Mouse (Mus musculus): ENCODE results near the gene Ubtf. TPM values are rescaled to one million over a fixed set of nuclear protein-coding genes. Genes with fewer than 3 reads are reported as not detected.

Gene Ubtf
- polyA plus RNA-seq, 1 experiment = 80.5 TPM

DNA sequence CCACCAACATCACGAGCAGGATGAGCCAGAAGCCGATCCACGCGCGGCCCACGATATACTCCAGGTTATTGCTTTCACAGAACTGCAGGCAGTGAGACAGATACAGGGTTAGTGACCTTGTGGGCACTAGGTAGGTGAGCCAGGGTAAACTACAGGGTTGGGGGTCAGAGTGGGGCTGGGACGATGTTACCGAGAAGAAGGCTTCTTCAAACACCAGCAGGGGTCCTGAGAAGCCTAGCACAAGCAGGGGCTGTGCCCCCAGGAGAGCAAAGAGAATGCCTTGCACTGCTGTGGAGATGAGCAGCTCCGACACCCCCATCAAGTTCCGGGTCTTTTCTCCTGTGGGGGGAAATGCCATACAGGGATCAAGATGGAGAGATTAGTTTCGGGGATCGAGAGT lies 36.6 kb upstream of the Ubtf start:
- no peak for DNase-seq (ENCODE audit: low read depth)
- TF ChIP-seq POLR2A (IDR thresholded peaks at IDR 0.05; ENCODE audit: borderline replicate concordance, extremely low read depth, insufficient read depth, insufficient read length, poor library complexity, severe bottlenecking) (no peak), CTCF (IDR thresholded peaks at IDR 0.05; ENCODE audit: borderline replicate concordance, extremely low read depth, insufficient read depth, insufficient read length) (no peak)

DNA sequence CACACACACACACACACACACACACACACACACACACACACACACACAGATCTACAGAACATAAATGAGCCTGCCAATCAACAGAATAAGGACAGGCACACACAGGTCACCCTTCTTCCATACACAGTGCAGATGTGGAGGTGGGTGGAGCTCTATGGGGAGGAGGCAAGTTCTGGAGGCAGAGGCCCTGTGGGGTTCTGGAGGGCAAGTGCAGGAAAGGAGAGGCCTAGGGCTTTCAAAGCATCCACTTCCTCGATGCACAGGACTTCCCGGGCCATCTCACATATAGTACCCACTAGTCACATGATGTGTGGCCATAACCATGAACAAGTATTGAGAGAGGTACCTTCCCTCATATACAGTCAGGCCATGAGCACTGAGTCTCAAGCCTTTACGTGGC lies 36.0 kb upstream of the Ubtf start:
- no peak for TF ChIP-seq POLR2A (IDR thresholded peaks at IDR 0.05; ENCODE audit: borderline replicate concordance, extremely low read depth, insufficient read depth, insufficient read length, poor library complexity, severe bottlenecking)
- no peak for TF ChIP-seq CTCF (IDR thresholded peaks at IDR 0.05; ENCODE audit: borderline replicate concordance, extremely low read depth, insufficient read depth, insufficient read length)
- no peak for DNase-seq (ENCODE audit: low read depth)

- no peak for DNase-seq (ENCODE audit: low read depth)
- TF ChIP-seq CTCF (IDR thresholded peaks at IDR 0.05; ENCODE audit: borderline replicate concordance, extremely low read depth, insufficient read depth, insufficient read length) = no peak
- no peak for TF ChIP-seq POLR2A (IDR thresholded peaks at IDR 0.05; ENCODE audit: borderline replicate concordance, extremely low read depth, insufficient read depth, insufficient read length, poor library complexity, severe bottlenecking)
Measured at GRCm38 (mm10) chr11:102353021-102353431, 33.5 kb upstream of the Ubtf start.

- TF ChIP-seq POLR2A (IDR thresholded peaks at IDR 0.05; ENCODE audit: borderline replicate concordance, extremely low read depth, insufficient read depth, insufficient read length, poor library complexity, severe bottlenecking) (no peak), CTCF (IDR thresholded peaks at IDR 0.05; ENCODE audit: borderline replicate concordance, extremely low read depth, insufficient read depth, insufficient read length) (no peak)
- DNase-seq (ENCODE audit: low read depth) = no peak
Measured at GRCm38 (mm10) chr11:102352378-102352777, 32.8 kb upstream of the Ubtf start.

DNA sequence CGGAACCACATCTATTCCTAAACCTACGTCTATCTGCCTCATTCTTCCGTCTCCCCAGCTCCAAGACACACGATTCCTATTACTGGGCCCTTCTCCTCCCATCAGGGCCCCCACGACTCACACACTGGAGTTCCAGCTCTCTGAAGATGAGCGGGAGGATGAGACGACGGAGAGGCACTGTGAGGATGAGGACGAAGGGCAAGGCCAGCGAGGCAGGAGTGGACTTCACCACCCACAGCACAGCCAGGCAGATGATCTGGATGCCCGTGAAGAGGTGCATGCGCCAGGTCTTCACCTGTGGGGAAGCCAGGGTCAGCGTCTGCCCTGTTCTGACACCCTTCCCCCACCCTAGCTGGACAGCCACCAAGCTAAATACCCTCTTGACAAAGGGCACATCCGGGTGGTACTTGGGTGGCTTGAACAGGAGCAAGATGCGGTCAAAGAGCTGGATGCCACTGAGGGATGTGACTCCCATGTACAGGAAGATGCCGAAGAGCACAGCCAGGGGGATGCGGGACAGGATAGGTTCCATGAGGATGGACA lies 31.5 kb upstream of the Ubtf start:
- TF ChIP-seq POLR2A (IDR thresholded peaks at IDR 0.05; ENCODE audit: borderline replicate concordance, extremely low read depth, insufficient read depth, insufficient read length, poor library complexity, severe bottlenecking) (no peak), CTCF (IDR thresholded peaks at IDR 0.05; ENCODE audit: borderline replicate concordance, extremely low read depth, insufficient read depth, insufficient read length) (no peak)
- no peak for DNase-seq (ENCODE audit: low read depth)

DNA sequence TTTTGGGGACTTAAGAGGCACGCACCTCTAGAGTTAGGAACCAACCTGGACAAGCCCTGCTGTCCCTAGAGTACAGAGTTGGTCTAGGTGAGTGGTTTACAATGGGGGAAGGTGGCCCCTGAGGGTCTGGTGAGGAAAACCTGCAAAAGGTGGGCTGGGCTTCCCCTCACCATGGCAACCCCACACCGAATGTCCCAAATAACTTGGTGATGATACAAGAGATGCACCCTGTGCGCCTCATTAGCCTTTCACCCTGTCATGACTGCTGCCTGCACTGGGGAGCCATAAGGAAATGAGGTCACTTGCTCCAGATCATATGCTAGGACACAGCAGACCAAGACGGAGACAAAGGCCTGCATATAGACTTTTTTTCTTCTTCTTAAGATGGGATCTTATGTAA lies 30.9 kb upstream of the Ubtf start:
- TF ChIP-seq CTCF (IDR thresholded peaks at IDR 0.05; ENCODE audit: borderline replicate concordance, extremely low read depth, insufficient read depth, insufficient read length) = no peak
- no peak for TF ChIP-seq POLR2A (IDR thresholded peaks at IDR 0.05; ENCODE audit: borderline replicate concordance, extremely low read depth, insufficient read depth, insufficient read length, poor library complexity, severe bottlenecking)
- no peak for DNase-seq (ENCODE audit: low read depth)

DNA sequence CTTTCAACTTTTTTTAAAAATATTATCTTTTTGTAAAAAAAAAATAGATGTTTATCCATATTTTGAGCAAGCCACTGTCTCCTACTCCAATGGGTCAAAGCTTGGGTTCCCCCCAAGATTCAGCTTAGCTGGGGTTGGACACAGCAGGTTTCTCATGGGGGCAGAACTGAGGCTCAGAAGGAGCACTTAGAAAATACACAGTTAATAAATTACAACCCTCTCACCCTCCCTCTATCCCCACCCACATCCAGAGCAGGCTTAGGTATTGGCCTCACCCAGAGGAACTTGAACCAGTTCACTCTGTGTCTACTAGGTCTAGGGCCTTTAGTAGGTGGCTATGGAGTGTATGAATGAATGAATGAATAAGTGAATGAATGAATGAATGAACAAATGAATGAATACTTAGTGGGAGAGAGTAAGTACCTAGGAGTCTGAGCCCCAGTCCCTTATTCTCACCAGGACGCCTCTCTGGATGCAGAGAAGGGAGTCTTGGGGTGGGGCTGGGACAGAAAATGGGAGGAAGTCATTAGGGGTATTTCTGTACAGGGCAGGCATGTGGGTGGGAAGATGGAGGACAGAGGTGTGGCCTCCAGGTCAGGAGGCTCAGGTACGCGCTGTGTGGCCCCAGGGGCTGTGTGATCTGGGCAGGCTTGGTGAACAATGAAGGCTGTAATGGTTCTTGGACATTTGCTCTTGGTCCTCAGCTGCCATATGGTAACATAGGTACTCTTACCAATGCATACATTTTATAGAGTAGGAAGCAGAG lies 29.8 kb upstream of the Ubtf start:
- TF ChIP-seq CTCF (IDR thresholded peaks at IDR 0.05; ENCODE audit: borderline replicate concordance, extremely low read depth, insufficient read depth, insufficient read length) (no peak), POLR2A (IDR thresholded peaks at IDR 0.05; ENCODE audit: borderline replicate concordance, extremely low read depth, insufficient read depth, insufficient read length, poor library complexity, severe bottlenecking) (no peak)
- DNase-seq (ENCODE audit: low read depth) = no peak

DNA sequence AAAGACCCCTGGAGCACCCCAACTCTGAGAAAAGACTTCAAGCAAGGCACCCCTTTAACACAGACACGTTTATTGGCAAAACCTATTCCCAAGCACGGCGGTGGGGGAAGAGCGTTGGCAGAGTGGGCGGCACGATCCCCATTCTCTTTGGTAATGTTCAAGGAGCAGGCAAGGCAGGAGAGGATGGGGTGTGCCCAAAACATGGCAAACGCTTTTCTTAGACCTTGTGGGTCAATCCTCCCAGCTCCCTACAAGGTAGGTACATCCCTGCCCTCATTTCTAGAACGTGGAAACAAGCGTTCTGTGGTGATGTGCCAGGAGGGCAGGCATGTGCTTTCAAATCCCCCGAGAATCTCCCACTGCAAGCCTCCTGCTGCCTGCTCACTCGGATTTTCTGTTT lies 29.2 kb upstream of the Ubtf start:
- no peak for DNase-seq (ENCODE audit: low read depth)
- TF ChIP-seq CTCF (IDR thresholded peaks at IDR 0.05; ENCODE audit: borderline replicate concordance, extremely low read depth, insufficient read depth, insufficient read length) = no peak
- no peak for TF ChIP-seq POLR2A (IDR thresholded peaks at IDR 0.05; ENCODE audit: borderline replicate concordance, extremely low read depth, insufficient read depth, insufficient read length, poor library complexity, severe bottlenecking)

GRCm38 (mm10) chr11:102348101-102348585 lies 28.6 kb upstream of the Ubtf start:
- DNase-seq (ENCODE audit: low read depth) = no peak
- TF ChIP-seq POLR2A (IDR thresholded peaks at IDR 0.05; ENCODE audit: borderline replicate concordance, extremely low read depth, insufficient read depth, insufficient read length, poor library complexity, severe bottlenecking) (no peak), CTCF (IDR thresholded peaks at IDR 0.05; ENCODE audit: borderline replicate concordance, extremely low read depth, insufficient read depth, insufficient read length) (no peak)

DNA sequence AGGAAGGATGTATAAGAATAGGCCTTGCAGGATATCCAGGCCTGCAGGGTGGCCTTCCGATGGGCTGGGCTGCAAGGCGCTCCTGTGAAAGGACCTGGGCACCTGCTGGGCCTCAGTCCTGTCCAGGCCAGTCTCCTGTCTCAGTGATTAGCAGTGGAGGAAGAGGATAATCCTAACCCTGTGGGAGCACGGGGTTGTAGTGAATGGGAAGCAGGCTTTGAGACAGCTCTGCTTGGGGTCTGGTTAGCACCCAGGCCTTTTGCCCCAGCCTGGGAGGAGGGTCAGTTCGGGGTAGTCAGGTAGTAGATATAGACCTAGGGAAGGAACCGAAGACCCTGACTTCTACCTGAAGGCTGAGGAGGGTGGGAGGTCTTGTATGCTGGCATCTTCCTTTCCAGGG lies 28.1 kb upstream of the Ubtf start:
- no peak for DNase-seq (ENCODE audit: low read depth)
- no peak for TF ChIP-seq CTCF (IDR thresholded peaks at IDR 0.05; ENCODE audit: borderline replicate concordance, extremely low read depth, insufficient read depth, insufficient read length)
- TF ChIP-seq POLR2A (IDR thresholded peaks at IDR 0.05; ENCODE audit: borderline replicate concordance, extremely low read depth, insufficient read depth, insufficient read length, poor library complexity, severe bottlenecking) = no peak

DNA sequence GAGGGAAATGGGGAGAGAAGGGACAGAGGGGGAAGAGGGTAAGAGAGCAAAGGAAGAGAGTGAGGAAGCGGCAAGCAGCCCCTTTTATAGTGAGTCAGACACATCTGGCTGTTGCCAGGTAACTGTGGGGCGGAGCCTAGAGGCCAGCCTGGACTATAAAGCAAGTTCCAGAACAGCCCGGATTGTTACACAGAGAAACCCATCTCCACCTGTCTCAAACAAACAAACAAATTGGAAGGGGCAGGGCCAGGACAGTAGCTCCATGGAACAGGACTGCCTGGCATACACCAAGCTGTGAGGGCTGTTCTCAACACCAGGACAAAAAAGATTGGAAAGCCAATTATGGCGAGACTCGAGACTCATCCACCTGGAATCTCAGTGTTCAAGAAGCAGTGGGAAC lies 27.4 kb upstream of the Ubtf start:
- no peak for TF ChIP-seq CTCF (IDR thresholded peaks at IDR 0.05; ENCODE audit: borderline replicate concordance, extremely low read depth, insufficient read depth, insufficient read length)
- no peak for TF ChIP-seq POLR2A (IDR thresholded peaks at IDR 0.05; ENCODE audit: borderline replicate concordance, extremely low read depth, insufficient read depth, insufficient read length, poor library complexity, severe bottlenecking)
- no peak for DNase-seq (ENCODE audit: low read depth)

DNA sequence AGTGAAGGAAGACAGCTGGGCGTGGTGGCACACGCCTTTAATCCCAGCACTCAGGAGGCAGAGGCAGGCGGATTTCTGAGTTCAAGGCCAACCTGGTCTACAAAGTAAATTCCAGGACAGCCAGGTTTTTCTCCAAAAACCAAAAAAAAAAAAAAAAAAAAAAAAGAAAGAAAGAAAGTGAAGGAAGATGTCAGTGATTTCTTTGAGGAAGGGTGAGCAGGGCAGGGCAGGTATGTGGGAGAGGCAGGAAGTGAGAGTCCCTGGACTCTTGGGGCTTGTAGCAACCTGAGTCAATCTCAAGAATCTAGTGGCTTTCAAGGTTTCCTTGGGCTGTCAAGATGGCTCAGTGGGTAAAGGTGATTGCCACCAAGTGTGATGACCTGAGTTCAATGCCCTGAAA lies 24.9 kb upstream of the Ubtf start:
- no peak for TF ChIP-seq CTCF (IDR thresholded peaks at IDR 0.05; ENCODE audit: borderline replicate concordance, extremely low read depth, insufficient read depth, insufficient read length)
- no peak for TF ChIP-seq POLR2A (IDR thresholded peaks at IDR 0.05; ENCODE audit: borderline replicate concordance, extremely low read depth, insufficient read depth, insufficient read length, poor library complexity, severe bottlenecking)
- DNase-seq (ENCODE audit: low read depth) = no peak

Measured in brain, embryonic 14.5 days (tissue).